Mouse (Mus musculus) heart, adult 2 months (tissue): ENCODE results near the gene Dock11. TPM values are rescaled to one million over a fixed set of nuclear protein-coding genes. Genes with fewer than 3 reads are reported as not detected.

Source experiments
- DNase-seq, 2 experiments: peaks; one replicate each; pipeline ENCODE4 v3.0.0; 2021
- H3K27ac ChIP-seq: fragments of 200-600 bp; 2 replicates; pipeline ENCODE4 v1.8.1; 2022
- H3K27me3 ChIP-seq: fragments of 200-500 bp; 2 replicates; pipeline ENCODE4 v1.6.1; 2012; ENCODE audit warnings: mild to moderate bottlenecking, low read length, inconsistent platforms, mixed read lengths; ENCODE audit not compliant: control insufficient read depth, insufficient read depth
- H3K36me3 ChIP-seq: fragments of 200-500 bp; 2 replicates; pipeline ENCODE4 v1.6.1; 2012; ENCODE audit warnings: low read length, inconsistent platforms; ENCODE audit not compliant: control insufficient read depth, insufficient read depth
- H3K4me1 ChIP-seq: fragments of 200-500 bp; 2 replicates; pipeline ENCODE4 v1.6.1; 2011; ENCODE audit warnings: low read length; ENCODE audit not compliant: control insufficient read depth, insufficient read depth
- H3K4me3 ChIP-seq: fragments of 200-600 bp; 2 replicates; pipeline ENCODE4 v1.8.1; 2022
- H3K79me2 ChIP-seq: fragments of 200-500 bp; replicated peaks from 2 replicates; pipeline ENCODE4 v1.6.1; 2012; ENCODE audit warnings: mild to moderate bottlenecking, inconsistent platforms, low read length, moderate library complexity, mixed read lengths; ENCODE audit not compliant: control insufficient read depth, insufficient read depth
- H3K9ac ChIP-seq: fragments of 200-500 bp; 2 replicates; pipeline ENCODE4 v1.6.1; 2012; ENCODE audit warnings: low read depth, mild to moderate bottlenecking, control low read depth, inconsistent platforms, low read length, mixed read lengths
- CTCF ChIP-seq: fragments of 200-600 bp; IDR thresholded peaks from 2 replicates; pipeline ENCODE4 v1.8.1; 2022; ENCODE audit warnings: antibody characterized with exemption, mild to moderate bottlenecking, moderate library complexity
- EP300 ChIP-seq: fragments of 200-500 bp; IDR thresholded peaks from 2 replicates; pipeline ENCODE4 v1.6.1; 2011; ENCODE audit warnings: low read depth, low read length, control low read depth; ENCODE audit not compliant: insufficient read depth
- POLR2A ChIP-seq: fragments of 200-500 bp; IDR thresholded peaks from 2 replicates; pipeline ENCODE4 v1.6.1; 2011; ENCODE audit warnings: mild to moderate bottlenecking, low read depth, low read length, control low read depth; ENCODE audit not compliant: insufficient read depth
- WGBS: fragments of 180-500 bp; shearing (Covaris S2); methylation state at CpG from one replicate; pipeline ENCODE4 v1.1.7; 2018; 5-methylcytosine and 5-hydroxymethylcytosine counted together
- intact Hi-C: fragments of 180-260 bp; cut with DNase I; formaldehyde crosslinking; loops from one replicate; pipeline ENCODE4 v1.15.1; 2025
- long read RNA-seq: library from polyadenylated mRNA; stranded (forward); transcript quantifications from one replicate; pipeline ENCODE4 v2.0.0, GENCODE M21; 2021
- polyA plus RNA-seq: library from polyadenylated mRNA; depleted of rRNA; stranded (reverse); fragments of >200 nt; gene quantifications from 2 replicates; pipeline ENCODE4 v1.2.3, GENCODE M21; 2012; rRNA removed
- total RNA-seq, 2 experiments: library from RNA; stranded (reverse); gene quantifications; 2 replicates each; pipeline ENCODE4 v1.2.3; 2021

Gene Dock11
- 1 to 10 TPM; 3.7 to 4.6 TPM for total RNA-seq
- 0.90 and 1.7 TPM in 2 replicates for polyA plus RNA-seq
- long read RNA-seq = 0 reads

DNA sequence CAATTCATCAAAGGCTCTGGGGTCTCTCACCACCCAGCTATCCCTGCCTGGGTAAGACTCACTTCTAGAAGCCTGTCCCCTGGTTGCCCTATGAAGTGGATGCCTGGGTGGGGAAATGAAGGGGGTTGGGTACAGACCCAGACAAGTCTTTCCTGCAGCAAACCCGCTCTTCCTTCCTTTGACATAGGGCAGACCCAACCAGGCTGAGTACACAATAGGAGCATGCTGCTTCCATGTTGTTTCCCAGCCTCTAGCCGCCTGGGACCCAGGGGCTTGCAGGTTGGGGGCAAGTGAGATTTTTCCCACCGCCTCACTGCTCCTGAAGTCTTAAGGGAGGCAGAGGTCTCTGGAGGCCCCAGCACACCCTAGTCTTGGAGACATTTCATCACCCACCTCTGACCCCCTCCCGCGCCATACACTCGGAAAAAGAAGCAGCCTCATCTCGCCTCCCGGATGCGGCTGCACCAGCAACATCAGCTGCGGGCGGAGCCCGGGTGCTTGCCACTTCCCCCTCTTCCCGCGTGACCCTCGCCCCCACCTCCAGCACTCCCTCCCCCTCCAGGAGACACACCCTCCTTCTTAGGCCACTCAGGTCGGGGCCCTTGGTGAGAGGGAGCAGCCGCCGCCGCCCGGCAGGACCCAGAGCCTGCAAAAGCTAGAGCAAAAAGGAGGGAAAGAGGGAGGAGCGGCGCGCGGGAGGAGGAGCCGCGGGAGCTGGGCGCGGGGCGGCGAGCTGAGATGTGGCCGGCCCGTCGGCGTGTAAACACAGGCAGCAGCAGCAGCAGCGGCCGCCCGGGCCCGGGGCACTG, at the start of gene Dock11:
Gene Dock11, plus strand, starts transcription at position 746 of the 809 bp plus-strand sequence.
- peak within 1 kb of the TSS; percentile 90 for H3K9ac ChIP-seq
- 24% methylated on average over 24 of the region's 38 CpGs for WGBS
- TF ChIP-seq POLR2A (peak; percentile 21; the same call in 1 of the 2 replicates), EP300 (no peak)
- peak within 1 kb of the TSS; percentile 58 for H3K4me3 ChIP-seq
- intact Hi-C loops = no loop called here
- H3K27ac ChIP-seq = peak within 1 kb of the TSS; percentile 51
- H3K27me3 ChIP-seq = no peaks in the 10 kb centered on the region; the same call in 1 of the 2 replicates
- peak; percentile 78 to 80 for DNase-seq
- H3K36me3 ChIP-seq = no peaks in the 10 kb centered on the region
- H3K4me1 ChIP-seq = no peaks in the 10 kb centered on the region
- H3K79me2 ChIP-seq = no peaks in the 10 kb centered on the region

DNA sequence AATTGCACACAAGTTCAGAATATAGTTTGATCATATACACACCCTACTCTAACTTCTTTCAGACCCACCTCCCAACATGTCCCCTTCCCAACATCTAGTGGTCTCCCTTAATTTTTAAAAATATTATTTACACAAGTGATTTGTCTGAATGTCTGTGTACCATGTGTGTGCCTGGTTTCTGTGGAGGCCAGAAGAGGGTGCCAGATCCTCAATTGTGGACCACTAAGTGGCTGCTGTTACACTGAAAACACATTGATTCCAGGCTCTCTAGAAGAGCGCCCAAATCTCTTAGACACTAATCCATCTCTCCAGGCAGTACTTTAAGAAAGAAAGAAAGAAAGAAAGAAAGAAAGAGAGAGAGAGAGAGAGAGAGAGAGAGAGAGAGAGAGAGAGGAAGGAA, 8.9 kb upstream of the Dock11 start:
- no peak overlapping the region for H3K9ac ChIP-seq
- DNase-seq = no peak
- 57% methylated on average over 1 of the region's 1 CpGs for WGBS
- H3K4me3 ChIP-seq = no peak overlapping the region
- no peaks in the 10 kb centered on the region for H3K27me3 ChIP-seq
- no peaks in the 10 kb centered on the region for H3K79me2 ChIP-seq
- TF ChIP-seq EP300 = no peak
- peak; percentile 55 for TF ChIP-seq CTCF
- TF ChIP-seq POLR2A = no peak
- H3K27ac ChIP-seq = no peak overlapping the region
- no peaks in the 10 kb centered on the region for H3K36me3 ChIP-seq
- intact Hi-C loops = loop anchor here (2.0 kb wide), 1 partner anchor 117 kb away; no protein-coding TSS in a partner anchor
- no peaks in the 10 kb centered on the region for H3K4me1 ChIP-seq

DNA sequence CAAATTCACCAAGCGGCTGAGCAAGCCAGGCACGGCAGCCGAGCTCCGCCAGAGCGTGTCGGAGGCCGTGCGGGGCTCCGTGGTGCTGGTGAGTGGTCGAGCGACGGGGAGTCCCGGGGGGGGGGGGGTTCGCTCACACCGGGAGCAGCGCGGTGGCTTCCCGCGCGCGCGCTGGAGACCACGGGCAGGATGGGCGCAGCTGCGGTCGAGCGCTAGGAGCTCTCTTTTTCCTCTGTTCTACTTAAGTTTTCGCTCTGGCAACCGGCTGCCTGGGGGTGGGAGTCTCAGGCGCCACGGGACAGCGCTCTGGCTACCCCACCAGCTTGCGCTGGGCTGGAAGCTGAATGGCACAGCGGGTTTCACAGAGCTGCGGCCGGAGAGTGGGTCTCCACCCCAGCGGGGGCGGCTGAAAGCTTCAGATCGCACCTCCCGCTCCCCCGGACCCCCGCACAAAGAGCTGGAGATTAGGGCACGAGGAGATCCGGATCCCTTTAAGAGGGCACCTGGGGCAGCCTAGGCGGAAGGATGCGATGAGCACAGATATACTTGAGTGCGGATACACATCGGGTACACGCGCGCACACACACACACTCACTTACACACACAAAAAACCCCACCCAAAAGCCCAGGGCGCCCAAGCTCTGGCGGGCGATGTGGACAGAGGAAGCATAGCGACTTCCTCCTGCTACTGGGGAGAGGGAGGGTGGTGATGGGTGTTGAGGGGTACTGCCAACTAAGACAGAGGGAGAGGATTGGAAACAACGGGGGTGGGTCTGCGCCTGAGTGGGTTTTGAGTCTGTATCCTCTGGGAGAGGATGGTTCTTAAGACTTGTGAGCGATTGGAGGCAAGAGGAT, 540 bp downstream of the Dock11 start:
- 12% methylated on average over 38 of the region's 58 CpGs for WGBS
- H3K4me1 ChIP-seq = no peaks in the 10 kb centered on the region
- no peaks in the 10 kb centered on the region; the same call in 1 of the 2 replicates for H3K27me3 ChIP-seq
- TF ChIP-seq CTCF (no peak), EP300 (no peak), POLR2A (no peak)
- intact Hi-C loops = no loop called here
- DNase-seq = peak; percentile 46 to 50
- H3K9ac ChIP-seq = peak overlapping the region; percentile 90
- no peaks in the 10 kb centered on the region for H3K36me3 ChIP-seq
- H3K27ac ChIP-seq = peak overlapping the region; percentile 51
- H3K4me3 ChIP-seq = peak overlapping the region; percentile 58
- no peaks in the 10 kb centered on the region for H3K79me2 ChIP-seq

DNA sequence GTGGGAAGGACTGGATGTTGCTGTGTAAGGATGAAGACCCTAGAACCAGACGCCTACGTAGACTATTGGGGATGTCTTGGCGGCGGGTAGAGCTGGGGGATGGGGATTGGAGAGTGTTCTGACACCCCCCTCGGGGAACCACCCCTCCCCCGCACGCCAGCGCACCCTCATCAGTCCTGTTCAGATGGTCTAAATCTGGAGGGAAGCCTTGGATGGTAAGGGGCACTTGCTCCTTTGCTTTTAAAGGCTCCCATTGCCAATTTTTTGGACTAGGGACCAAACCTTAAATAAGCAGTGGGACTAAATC, 1.1 kb downstream of the Dock11 start:
- peak overlapping the region; percentile 23; the same call in 1 of the 2 replicates for H3K27ac ChIP-seq
- H3K4me1 ChIP-seq = no peaks in the 10 kb centered on the region
- H3K9ac ChIP-seq = no peak overlapping the region; the same call in 1 of the 2 replicates
- H3K36me3 ChIP-seq = no peaks in the 10 kb centered on the region
- no peaks in the 10 kb centered on the region; the same call in 1 of the 2 replicates for H3K27me3 ChIP-seq
- DNase-seq = peak in 1 of 2 experiments; percentile 30
- TF ChIP-seq CTCF (no peak), POLR2A (no peak), EP300 (no peak)
- H3K79me2 ChIP-seq = no peaks in the 10 kb centered on the region
- H3K4me3 ChIP-seq = peak overlapping the region; percentile 58; the same call in 1 of the 2 replicates
- intact Hi-C loops = no loop called here
- 21% methylated on average over 8 of the region's 8 CpGs for WGBS

DNA sequence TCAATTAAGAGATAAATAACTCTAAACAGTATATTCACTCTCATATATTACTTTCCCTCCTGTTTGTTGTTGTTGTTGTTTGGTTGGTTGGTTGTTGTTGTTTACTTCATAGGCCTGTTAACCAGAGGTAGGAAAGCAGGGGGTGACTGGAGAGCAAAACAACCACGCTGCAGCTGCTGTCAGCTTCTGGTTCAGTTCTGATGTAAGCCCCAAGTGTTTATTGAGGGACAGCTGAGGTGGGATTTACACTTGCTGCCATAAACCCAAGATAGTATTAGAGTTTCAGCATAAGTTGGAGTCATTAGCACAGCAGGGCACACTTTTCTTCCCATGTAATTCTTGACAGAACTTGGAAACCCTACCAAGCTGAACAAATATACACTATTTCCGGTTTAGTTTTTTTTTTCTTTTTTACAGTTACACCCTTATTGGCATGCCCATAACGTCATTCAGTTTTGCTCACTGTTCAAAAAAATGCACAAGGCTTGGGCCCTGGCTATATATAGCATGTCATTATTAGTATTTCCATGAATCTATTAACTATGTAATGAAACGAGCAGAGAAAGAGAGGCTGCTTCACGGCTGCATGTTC, 3.0 kb downstream of the Dock11 start:
- WGBS = 53% methylated on average over 5 of the region's 5 CpGs
- TF ChIP-seq CTCF (no peak), POLR2A (no peak), EP300 (no peak)
- H3K4me3 ChIP-seq = no peak overlapping the region
- H3K79me2 ChIP-seq = no peaks in the 10 kb centered on the region
- H3K9ac ChIP-seq = no peak overlapping the region
- intact Hi-C loops = no loop called here
- H3K4me1 ChIP-seq = no peaks in the 10 kb centered on the region
- no peak for DNase-seq
- no peak overlapping the region for H3K27ac ChIP-seq
- no peaks in the 10 kb centered on the region for H3K36me3 ChIP-seq
- no peaks in the 10 kb centered on the region; the same call in 1 of the 2 replicates for H3K27me3 ChIP-seq
